Mouse (Mus musculus) MEL (cell line): Measurements from ENCODE around the gene Hes3. TPM values are rescaled to one million over a fixed set of nuclear protein-coding genes. Genes with fewer than 3 reads are reported as not detected.

ENCODE experiments used
- DNase-seq: peaks from one replicate; pipeline ENCODE4 v3.0.0; 2011; ENCODE audit warnings: low read depth, low spot score
- H3K27ac ChIP-seq: 2 replicates; pipeline ENCODE4 v1.5.1; 2012; ENCODE audit warnings: low read depth, mild to moderate bottlenecking, control low read depth, low read length, moderate library complexity; ENCODE audit not compliant: control insufficient read depth
- H3K27me3 ChIP-seq, 2 experiments: fragments of 150-350 bp in 1 of 2; sonication (generic) in 1 of 2; 2 replicates each; pipeline ENCODE4 v1.6.1; 2012; ENCODE audit warnings: low read length in 2 of 2, mild to moderate bottlenecking in 2 of 2, improper control_type of control experiment in 1 of 2, moderate library complexity in 1 of 2; ENCODE audit not compliant: insufficient read depth in 2 of 2, control insufficient read depth in 1 of 2
- H3K36me3 ChIP-seq, 2 experiments: 2 replicates each; pipeline ENCODE4 v1.6.1; 2012 to 2014; ENCODE audit warnings: low read length in 2 of 2, improper control_type of control experiment in 1 of 2, inconsistent platforms in 1 of 2, mild to moderate bottlenecking in 1 of 2; ENCODE audit not compliant: insufficient read depth in 2 of 2, control insufficient read depth in 1 of 2
- H3K4me1 ChIP-seq, 2 experiments: fragments of 150-350 bp in 1 of 2; sonication (generic) in 1 of 2; 2 replicates each; pipeline ENCODE4 v1.6.1; 2012; ENCODE audit warnings: low read length in 2 of 2, improper control_type of control experiment in 1 of 2, mild to moderate bottlenecking in 1 of 2; ENCODE audit not compliant: insufficient read depth in 2 of 2, control insufficient read depth in 1 of 2
- H3K4me3 ChIP-seq, 2 experiments: fragments of 150-350 bp in 1 of 2; sonication (generic) in 1 of 2; 2 replicates each; pipeline ENCODE4 v1.5.1; 2012; ENCODE audit warnings: low read depth in 2 of 2, low read length in 2 of 2, mild to moderate bottlenecking in 2 of 2, moderate library complexity in 2 of 2, control low read depth in 1 of 2, improper control_type of control experiment in 1 of 2; ENCODE audit not compliant: control insufficient read depth in 1 of 2, insufficient read depth in 1 of 2
- H3K79me2 ChIP-seq: 2 replicates; pipeline ENCODE4 v1.6.1; 2012; ENCODE audit warnings: mild to moderate bottlenecking, low read length, moderate library complexity; ENCODE audit not compliant: control insufficient read depth, poor library complexity, insufficient read depth
- H3K9ac ChIP-seq: 2 replicates; pipeline ENCODE4 v1.6.1; 2012; ENCODE audit warnings: low read depth, mild to moderate bottlenecking, control low read depth, low read length, moderate library complexity; ENCODE audit not compliant: control insufficient read depth, poor library complexity, severe bottlenecking
- H3K9me3 ChIP-seq: fragments of 150-350 bp; sonication (generic); replicated peaks from 2 replicates; pipeline ENCODE4 v1.6.1; 2012; ENCODE audit warnings: mild to moderate bottlenecking, low read length, improper control_type of control experiment, moderate library complexity; ENCODE audit not compliant: insufficient read depth
- BHLHE40 ChIP-seq: IDR thresholded peaks from 2 replicates; pipeline ENCODE4 v1.6.1; 2012; ENCODE audit warnings: low read depth, mild to moderate bottlenecking, inconsistent platforms, low read length, improper control_type of control experiment, borderline replicate concordance
- CHD1 ChIP-seq: IDR thresholded peaks from 2 replicates; pipeline ENCODE4 v1.6.1; 2012; ENCODE audit warnings: low read depth, mild to moderate bottlenecking, inconsistent platforms, low read length, improper control_type of control experiment
- CHD2 ChIP-seq: IDR thresholded peaks from 2 replicates; pipeline ENCODE4 v1.6.1; 2011; ENCODE audit warnings: low read length, improper control_type of control experiment
- E2F4 ChIP-seq: IDR thresholded peaks from 2 replicates; pipeline ENCODE4 v1.6.1; 2011; ENCODE audit warnings: low read depth, low read length, improper control_type of control experiment, borderline replicate concordance
- ELF1 ChIP-seq: IDR thresholded peaks from 2 replicates; pipeline ENCODE4 v1.6.1; 2014; ENCODE audit warnings: low read depth, mild to moderate bottlenecking, inconsistent platforms, low read length, improper control_type of control experiment, moderate library complexity
- EP300 ChIP-seq, 2 experiments: IDR thresholded peaks; 2 replicates each; pipeline ENCODE4 v1.6.1; 2011; ENCODE audit warnings: improper control_type of control experiment in 2 of 2, low read length in 2 of 2, low read depth in 1 of 2, mild to moderate bottlenecking in 1 of 2
- ETS1 ChIP-seq: IDR thresholded peaks from 2 replicates; pipeline ENCODE4 v1.6.1; 2012; ENCODE audit warnings: low read depth, mild to moderate bottlenecking, inconsistent platforms, low read length, improper control_type of control experiment, moderate library complexity
- GABPA ChIP-seq: IDR thresholded peaks from 2 replicates; pipeline ENCODE4 v1.6.1; 2012; ENCODE audit warnings: low read depth, mild to moderate bottlenecking, inconsistent platforms, low read length, improper control_type of control experiment, moderate library complexity
- GATA1 ChIP-seq: IDR thresholded peaks from 2 replicates; pipeline ENCODE4 v1.6.1; 2011; ENCODE audit warnings: low read depth, low read length, improper control_type of control experiment
- HCFC1 ChIP-seq: IDR thresholded peaks from 2 replicates; pipeline ENCODE4 v1.6.1; 2012; ENCODE audit warnings: low read depth, mild to moderate bottlenecking, inconsistent platforms, low read length, improper control_type of control experiment, moderate library complexity
- JUND ChIP-seq: IDR thresholded peaks from 2 replicates; pipeline ENCODE4 v1.6.1; 2011; ENCODE audit warnings: low read depth, mild to moderate bottlenecking, improper control_type of control experiment, low read length
- KAT2A ChIP-seq: conservative IDR thresholded peaks from 2 replicates; pipeline ENCODE4 v1.6.1; 2012; ENCODE audit warnings: low read depth, low read length, improper control_type of control experiment, inconsistent platforms
- MAFK ChIP-seq: IDR thresholded peaks from 2 replicates; pipeline ENCODE4 v1.6.1; 2011; ENCODE audit warnings: low read depth, mild to moderate bottlenecking, low read length, improper control_type of control experiment, borderline replicate concordance
- MAX ChIP-seq: IDR thresholded peaks from 2 replicates; pipeline ENCODE4 v1.6.1; 2011; ENCODE audit warnings: low read length, improper control_type of control experiment
- MAZ ChIP-seq: IDR thresholded peaks from 2 replicates; pipeline ENCODE4 v1.6.1; 2012; ENCODE audit warnings: low read depth, mild to moderate bottlenecking, inconsistent platforms, low read length, improper control_type of control experiment
- MEF2A ChIP-seq: IDR thresholded peaks from 2 replicates; pipeline ENCODE4 v1.6.1; 2014; ENCODE audit warnings: low read depth, mild to moderate bottlenecking, inconsistent platforms, low read length, improper control_type of control experiment; ENCODE audit not compliant: poor library complexity, insufficient replicate concordance, severe bottlenecking; ENCODE audit errors: extremely low read depth
- MYC ChIP-seq: IDR thresholded peaks from 2 replicates; pipeline ENCODE4 v1.6.1; 2011; ENCODE audit warnings: low read depth, mild to moderate bottlenecking, low read length, improper control_type of control experiment, moderate library complexity
- POLR2A ChIP-seq, 2 experiments: IDR thresholded peaks; 2 replicates each; pipeline ENCODE4 v1.6.1; 2011 to 2012; ENCODE audit warnings: low read length in 2 of 2, mild to moderate bottlenecking in 2 of 2, control low read depth in 1 of 2, improper control_type of control experiment in 1 of 2, low read depth in 1 of 2, moderate library complexity in 1 of 2; ENCODE audit not compliant: control insufficient read depth in 1 of 2, insufficient read depth in 1 of 2, poor library complexity in 1 of 2
- POLR2AphosphoS2 ChIP-seq: IDR thresholded peaks from 2 replicates; pipeline ENCODE4 v1.6.1; 2011; ENCODE audit warnings: low read length, improper control_type of control experiment
- POLR2AphosphoS5 ChIP-seq: IDR thresholded peaks from 2 replicates; pipeline ENCODE4 v1.6.1; 2012; ENCODE audit warnings: low read depth, borderline replicate concordance, mild to moderate bottlenecking, inconsistent platforms, low read length, moderate library complexity, mixed read lengths
- RAD21 ChIP-seq: IDR thresholded peaks from 2 replicates; pipeline ENCODE4 v1.6.1; 2011; ENCODE audit warnings: mild to moderate bottlenecking, low read depth, low read length, improper control_type of control experiment
- SIN3A ChIP-seq: IDR thresholded peaks from 2 replicates; pipeline ENCODE4 v1.6.1; 2012; ENCODE audit warnings: low read length, improper control_type of control experiment, inconsistent platforms
- TAL1 ChIP-seq: IDR thresholded peaks from 2 replicates; pipeline ENCODE4 v1.6.1; 2012; ENCODE audit warnings: mild to moderate bottlenecking, inconsistent platforms, low read length, moderate library complexity, mixed read lengths
- TBP ChIP-seq: IDR thresholded peaks from 2 replicates; pipeline ENCODE4 v1.8.0; 2011; ENCODE audit warnings: low read depth, low read length, improper control_type of control experiment
- TCF12 ChIP-seq: IDR thresholded peaks from 2 replicates; pipeline ENCODE4 v1.6.1; 2014; ENCODE audit warnings: low read depth, mild to moderate bottlenecking, inconsistent platforms, low read length, improper control_type of control experiment, moderate library complexity
- UBTF ChIP-seq: IDR thresholded peaks from 2 replicates; pipeline ENCODE4 v1.6.1; 2012; ENCODE audit warnings: low read depth, mild to moderate bottlenecking, inconsistent platforms, low read length, improper control_type of control experiment, moderate library complexity, borderline replicate concordance; ENCODE audit not compliant: insufficient read depth
- USF1 ChIP-seq: IDR thresholded peaks from 2 replicates; pipeline ENCODE4 v1.6.1; 2014; ENCODE audit warnings: low read depth, mild to moderate bottlenecking, inconsistent platforms, low read length, improper control_type of control experiment, moderate library complexity
- USF2 ChIP-seq, 2 experiments: IDR thresholded peaks; 2 replicates each; pipeline ENCODE4 v1.6.1; 2011 to 2012; ENCODE audit warnings: improper control_type of control experiment in 2 of 2, low read length in 2 of 2, borderline replicate concordance in 1 of 2, inconsistent platforms in 1 of 2, low read depth in 1 of 2, mild to moderate bottlenecking in 1 of 2; ENCODE audit not compliant: insufficient read depth in 1 of 2
- ZC3H11A ChIP-seq: IDR thresholded peaks from 2 replicates; pipeline ENCODE4 v1.6.1; 2012; ENCODE audit warnings: low read depth, mild to moderate bottlenecking, inconsistent platforms, low read length, improper control_type of control experiment
- ZKSCAN1 ChIP-seq: IDR thresholded peaks from 2 replicates; pipeline ENCODE4 v1.6.1; 2012; ENCODE audit warnings: low read depth, mild to moderate bottlenecking, inconsistent platforms, low read length, improper control_type of control experiment, moderate library complexity
- ZNF384 ChIP-seq: IDR thresholded peaks from 2 replicates; pipeline ENCODE4 v1.6.1; 2012; ENCODE audit warnings: low read depth, mild to moderate bottlenecking, inconsistent platforms, low read length, improper control_type of control experiment
- polyA plus RNA-seq, 2 experiments: library from polyadenylated mRNA; stranded (reverse) in 1 of 2; unstranded in 1 of 2; fragments of >175 nt in 1 of 2; fragments of >200 nt in 1 of 2; gene quantifications; 2 replicates each; pipeline versions ENCODE4 v1.2.1 to v1.2.4; 2012; ENCODE audit warnings: low replicate concordance in 2 of 2, low read depth in 1 of 2; ENCODE audit not compliant: insufficient read length in 2 of 2, insufficient read depth in 1 of 2, missing spikeins in 1 of 2
- total RNA-seq: library from RNA; depleted of rRNA; stranded (reverse); fragments of 300-350 nt; gene quantifications from 2 replicates; pipeline ENCODE4 v1.2.3, GENCODE M21; 2012

Gene Hes3
- total and polyA plus RNA-seq, 3 experiments: 0.04 TPM; not detected in 2

DNA sequence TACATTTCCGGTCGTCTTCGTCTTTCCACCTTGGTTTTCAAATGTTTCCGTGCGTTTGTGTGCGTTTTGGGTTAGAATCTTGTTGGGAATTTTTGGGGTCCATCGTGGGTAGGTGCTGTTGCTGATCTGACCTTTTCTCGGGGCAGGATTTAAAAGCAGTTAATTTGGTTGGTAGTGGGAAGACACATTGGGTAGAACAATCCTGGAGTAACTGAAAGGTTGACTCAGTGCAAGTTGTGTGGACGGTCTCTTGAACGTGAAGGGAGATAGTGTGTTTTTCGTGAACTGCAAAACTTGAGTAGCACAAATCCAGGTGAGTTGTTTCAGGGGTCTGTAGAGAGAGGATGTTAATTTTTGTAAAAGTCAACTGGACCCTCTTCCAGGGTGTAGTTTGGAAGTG is 35.1 kb upstream of the Hes3 start (continued):
- no peak for TF ChIP-seq RAD21
- TF ChIP-seq MAX: 0 out of 2 replicates have a peak, but pooled peaks have one; percentile 22
- no peak for TF ChIP-seq ZKSCAN1
- 0 out of 2 replicates have a peak, but pooled peaks have one; percentile 9 for TF ChIP-seq JUND
- TF ChIP-seq BHLHE40: no peak
- no peak for TF ChIP-seq USF2 (IDR thresholded peaks at IDR 0.05; ENCODE audit: borderline replicate concordance in 1 of 2, insufficient read depth in 1 of 2, low read depth in 1 of 2, low read length in 2 of 2)
- TF ChIP-seq TCF12: no peak
- TF ChIP-seq E2F4: no peak
- TF ChIP-seq CHD1: peak; percentile 97
- TF ChIP-seq MYC: peak; percentile 69; the same call in 1 of the 2 replicates
- no peak for TF ChIP-seq USF1
- TF ChIP-seq POLR2AphosphoS5: no peak
- TF ChIP-seq KAT2A: 0 out of 2 replicates have a peak, but pooled peaks have one; percentile 31
- no peak; the same call in 1 of the 2 replicates for TF ChIP-seq POLR2AphosphoS2
- TF ChIP-seq ZNF384: no peak
- 0 out of 2 replicates have a peak, but pooled peaks have one; percentile 4 for TF ChIP-seq ETS1
- TF ChIP-seq UBTF: no peak
- no peak for TF ChIP-seq MAFK
- TF ChIP-seq TAL1: no peak

DNA sequence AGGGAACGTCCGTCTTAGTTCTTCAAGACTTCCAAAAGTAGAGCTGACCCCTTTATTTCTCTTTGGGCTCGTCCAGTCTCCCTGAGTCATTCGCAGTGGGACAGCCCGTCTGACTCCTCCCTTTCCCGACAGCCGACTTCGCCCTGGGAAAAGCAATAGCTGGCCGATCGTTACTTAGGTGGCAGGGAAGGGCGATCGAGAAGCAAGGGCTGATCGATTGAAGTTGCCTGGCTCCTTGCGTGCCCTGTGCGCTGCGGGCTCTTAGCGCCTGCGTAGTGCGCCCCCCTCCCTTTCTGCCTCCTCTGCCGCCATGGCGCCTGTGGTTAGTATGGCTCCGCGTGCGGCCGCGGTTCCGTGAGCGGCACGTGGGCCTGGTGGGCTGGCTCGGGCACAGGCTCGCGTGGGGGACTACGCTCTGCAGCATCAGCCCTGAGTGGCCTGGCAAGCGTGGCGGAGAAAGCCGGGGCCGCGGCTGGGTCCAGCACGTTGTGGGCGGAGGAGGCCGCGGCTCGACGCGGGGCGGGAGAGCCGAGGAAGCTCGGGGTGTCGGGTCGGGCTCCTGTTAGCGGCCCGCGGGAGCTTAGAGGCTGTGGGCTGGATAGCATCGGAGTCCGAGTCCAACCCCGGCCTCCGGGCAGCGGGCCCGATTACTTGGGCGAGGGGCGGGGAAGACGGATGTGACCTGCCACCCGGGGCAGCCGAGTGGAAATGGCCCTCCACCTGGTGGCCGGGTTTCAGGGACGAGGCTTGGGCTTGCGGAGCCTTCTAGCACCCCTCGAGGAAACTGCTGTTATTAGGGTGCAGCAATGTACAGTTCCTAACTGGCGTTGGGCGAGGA is 34.3 kb upstream of the Hes3 start, which contains the start of gene Rpl22:
TSS of gene Rpl22 (plus strand) at position 169 of the 838 bp plus-strand sequence.
- Histone ChIP-seq H3K36me3 (peaks cover 17 to 18% of the 10 kb centered on the region in 2 experiments), H3K27ac (peak within 1 kb of the TSS; percentile 70), H3K4me3 (peak within 1 kb of the TSS; percentile 84 to 92), H3K79me2 (peaks cover 45% of the 10 kb centered on the region), H3K4me1 (peaks cover 0 to 19% of the 10 kb centered on the region in 2 experiments; a peak in 3 of 4 replicates), H3K27me3 (no peaks in the 10 kb centered on the region), H3K9ac (peak within 1 kb of the TSS; percentile 91), H3K9me3 (no peaks in the 10 kb centered on the region)
- DNase-seq: peak; percentile 98
- TF ChIP-seq USF2 (IDR thresholded peaks at IDR 0.05; ENCODE audit: borderline replicate concordance in 1 of 2, insufficient read depth in 1 of 2, low read depth in 1 of 2, low read length in 2 of 2): no peak
- peak; percentile 94; the same call in 1 of the 2 replicates for TF ChIP-seq MAZ
- no peak for TF ChIP-seq EP300 (IDR thresholded peaks at IDR 0.05; ENCODE audit: low read depth in 1 of 2, low read length in 2 of 2)
- TF ChIP-seq SIN3A: peak; percentile 100
- TF ChIP-seq HCFC1: peak; percentile 94
- no peak for TF ChIP-seq CHD2
- TF ChIP-seq TBP: peak; percentile 94
- no peak for TF ChIP-seq RAD21
- no peak; the same call in 1 of the 2 replicates for TF ChIP-seq ETS1
- no peak for TF ChIP-seq ELF1
- peak; percentile 81 to 88 for TF ChIP-seq POLR2A (IDR thresholded peaks at IDR 0.05; ENCODE audit: control insufficient read depth in 1 of 2, insufficient read depth in 1 of 2, low read depth in 1 of 2, low read length in 2 of 2, poor library complexity in 1 of 2)
- TF ChIP-seq MAX: peak; percentile 86
- no peak; the same call in 1 of the 2 replicates for TF ChIP-seq MYC
- 0 out of 2 replicates have a peak, but pooled peaks have one; percentile 84 for TF ChIP-seq UBTF
- no peak for TF ChIP-seq GATA1
- TF ChIP-seq MEF2A: no peak
- TF ChIP-seq TAL1: no peak
- TF ChIP-seq KAT2A: peak; percentile 63; the same call in 1 of the 2 replicates
- no peak for TF ChIP-seq ZC3H11A
- no peak; the same call in 1 of the 2 replicates for TF ChIP-seq GABPA
- peak; percentile 100 for TF ChIP-seq CHD1
